ENCODE assay signal across 9 mouse cellular contexts in genomic region chr4:46374869-46375368, GRCm38 (mm10). TPM values are rescaled to one million over a fixed set of nuclear protein-coding genes. Genes with fewer than 3 reads are reported as not detected.
DNase-seq lines count a peak whose midpoint lies in the region; ATAC-seq lines count a peak whose summit lies in the region.
"Had no signal": no experiment of that assay in that cellular context is flagged by ENCODE, and none has a peak within 500 bp of the region (broad histone marks: within the 10 kb centered on the region; RNA-seq: fewer than 3 reads in every experiment).

No protein-coding gene starts in this region.

- ATAC-seq in forebrain, embryonic 11.5 days (replicated peaks; ENCODE audit: low FRiP score), result peak; percentile 51
- ATAC-seq in heart, embryonic 16.5 days (replicated peaks; ENCODE audit: extremely low read depth, insufficient read depth, low FRiP score), result peak; percentile 59; the same call in 1 of the 2 replicates
- peak; percentile 55 for ATAC-seq in liver, embryonic 13.5 days (ENCODE audit: low read depth)
- 0 out of 2 replicates have a peak, but pooled peaks have one; percentile 23 for ATAC-seq in neural tube, embryonic 11.5 days (ENCODE audit: insufficient read depth, low FRiP score, low TSS enrichment)
- ATAC-seq in stomach, embryonic 16.5 days (ENCODE audit: insufficient read depth, low FRiP score), result peak; percentile 68; the same call in 1 of the 2 replicates

- peak overlapping the region; percentile 52 for H3K4me2 ChIP-seq in forebrain, embryonic 11.5 days (ENCODE audit: low read depth, low read length, severe bottlenecking)
- peak overlapping the region; percentile 73 for H3K4me2 ChIP-seq in heart, embryonic 16.5 days (ENCODE audit: low read depth, low read length)
- peak overlapping the region; percentile 66 for H3K4me2 ChIP-seq in liver, embryonic 13.5 days
- peak overlapping the region; percentile 45 for H3K4me2 ChIP-seq in neural tube, embryonic 11.5 days (ENCODE audit: low read depth)
- H3K4me2 ChIP-seq in stomach, embryonic 16.5 days (ENCODE audit: low read depth, low read length), result peak overlapping the region; percentile 68

- no peaks in the 10 kb centered on the region; the same call in 1 of the 2 replicates for H3K36me3 ChIP-seq in forebrain, embryonic 11.5 days (ENCODE audit: control insufficient read depth, insufficient read depth, low read length)
- peaks cover 29% of the 10 kb centered on the region for H3K36me3 ChIP-seq in heart, embryonic 16.5 days (ENCODE audit: control insufficient read depth, insufficient read depth)
- peaks cover 55% of the 10 kb centered on the region for H3K36me3 ChIP-seq in liver, embryonic 13.5 days
- H3K36me3 ChIP-seq in neural tube, embryonic 11.5 days (ENCODE audit: control insufficient read depth, insufficient read depth, low read length), result peaks cover under 1% of the 10 kb centered on the region; the same call in 1 of the 2 replicates
- peaks cover 5% of the 10 kb centered on the region for H3K36me3 ChIP-seq in stomach, embryonic 16.5 days (ENCODE audit: control insufficient read depth, insufficient read depth, low read length)

- no peak overlapping the region for H3K27ac ChIP-seq in forebrain, embryonic 11.5 days (ENCODE audit: low read depth, low read length)
- H3K27ac ChIP-seq in heart, embryonic 16.5 days (ENCODE audit: low read length), result no peak overlapping the region
- H3K27ac ChIP-seq in liver, embryonic 13.5 days, result peak overlapping the region; percentile 40; the same call in 1 of the 2 replicates
- H3K27ac ChIP-seq in neural tube, embryonic 11.5 days (ENCODE audit: low read depth, low read length), result no peak overlapping the region
- no peak overlapping the region for H3K27ac ChIP-seq in stomach, embryonic 16.5 days (ENCODE audit: low read length)

- H3K9me3 ChIP-seq in forebrain, embryonic 11.5 days (ENCODE audit: control insufficient read depth, low read length), result no peaks in the 10 kb centered on the region
- no peaks in the 10 kb centered on the region for H3K9me3 ChIP-seq in heart, embryonic 16.5 days (replicated peaks; ENCODE audit: control insufficient read depth, low read length)
- H3K9me3 ChIP-seq in liver, embryonic 13.5 days (replicated peaks), result no peaks in the 10 kb centered on the region
- H3K9me3 ChIP-seq in neural tube, embryonic 11.5 days (ENCODE audit: control insufficient read depth, low read length), result no peaks in the 10 kb centered on the region
- H3K9me3 ChIP-seq in stomach, embryonic 16.5 days (replicated peaks; ENCODE audit: control insufficient read depth, low read length), result no peaks in the 10 kb centered on the region

- WGBS in forebrain, embryonic 11.5 days, result 17% methylated on average over 22 of the region's 22 CpGs
- WGBS in heart, embryonic 16.5 days, result 18% methylated on average over 22 of the region's 22 CpGs
- WGBS in liver, embryonic 13.5 days (ENCODE audit: insufficient replicate concordance), result 22% methylated on average over 22 of the region's 22 CpGs
- WGBS in neural tube, embryonic 11.5 days, result 24% methylated on average over 22 of the region's 22 CpGs
- 18% methylated on average over 22 of the region's 22 CpGs for WGBS in stomach, embryonic 16.5 days

- 0 out of 2 replicates have a peak overlapping the region, but pooled peaks have one; percentile 16 for H3K9ac ChIP-seq in forebrain, embryonic 11.5 days (ENCODE audit: low read length)
- no peak overlapping the region; the same call in 1 of the 2 replicates for H3K9ac ChIP-seq in heart, embryonic 16.5 days (ENCODE audit: low read length)
- H3K9ac ChIP-seq in liver, embryonic 13.5 days, result peak overlapping the region; percentile 56
- no peak overlapping the region for H3K9ac ChIP-seq in neural tube, embryonic 11.5 days (ENCODE audit: low read length)
- H3K9ac ChIP-seq in stomach, embryonic 16.5 days (ENCODE audit: low read length), result 0 out of 2 replicates have a peak overlapping the region, but pooled peaks have one; percentile 50

- peak; percentile 50 to 58 for DNase-seq in CD8-positive naive resting alpha-beta T cell, adult 2 months (ENCODE audit: low read depth in 2 of 2, low spot score in 2 of 2)
- peak; percentile 70 for DNase-seq in c-Kit-positive CD71-negative TER-119-negative erythroid progenitor cells, embryonic 14.5 days (ENCODE audit: low read depth)
- DNase-seq in forebrain, embryonic 11.5 days (ENCODE audit: low spot score), result peak; percentile 86
- peak; percentile 92 for DNase-seq in kidney, postnatal 25 days
- peak; percentile 71 for DNase-seq in liver, embryonic 13.5 days
- peak; percentile 77 for DNase-seq in neural tube, embryonic 11.5 days (ENCODE audit: low spot score)

- H3K27me3 ChIP-seq in forebrain, embryonic 11.5 days (ENCODE audit: control insufficient read depth, insufficient read depth, low read length), result no peaks in the 10 kb centered on the region; the same call in 1 of the 2 replicates
- 0 out of 2 replicates have a peak, but pooled peaks cover 1% of the 10 kb centered on the region for H3K27me3 ChIP-seq in heart, embryonic 16.5 days (ENCODE audit: control insufficient read depth, insufficient read depth, low read length)
- peaks cover 34% of the 10 kb centered on the region for H3K27me3 ChIP-seq in liver, embryonic 13.5 days
- H3K27me3 ChIP-seq in neural tube, embryonic 11.5 days (ENCODE audit: control insufficient read depth, insufficient read depth, low read length), result no peaks in the 10 kb centered on the region
- H3K27me3 ChIP-seq in stomach, embryonic 16.5 days (ENCODE audit: control insufficient read depth, insufficient read depth, low read length), result no peaks in the 10 kb centered on the region

- 0 out of 2 replicates have a peak, but pooled peaks cover 2% of the 10 kb centered on the region for H3K4me1 ChIP-seq in forebrain, embryonic 11.5 days (replicated peaks; ENCODE audit: control insufficient read depth, insufficient read depth, low read length)
- peaks cover 12% of the 10 kb centered on the region for H3K4me1 ChIP-seq in heart, embryonic 16.5 days (ENCODE audit: control insufficient read depth, insufficient read depth, low read length)
- H3K4me1 ChIP-seq in liver, embryonic 13.5 days (replicated peaks), result peaks cover 15% of the 10 kb centered on the region
- H3K4me1 ChIP-seq in neural tube, embryonic 11.5 days (ENCODE audit: control insufficient read depth, insufficient read depth, low read length), result no peaks in the 10 kb centered on the region
- H3K4me1 ChIP-seq in stomach, embryonic 16.5 days (ENCODE audit: control insufficient read depth, insufficient read depth, low read length), result no peaks in the 10 kb centered on the region

- peak overlapping the region; percentile 25 for H3K4me3 ChIP-seq in forebrain, embryonic 11.5 days (ENCODE audit: low read depth, low read length)
- H3K4me3 ChIP-seq in heart, embryonic 16.5 days (ENCODE audit: low read length), result peak overlapping the region; percentile 46
- peak overlapping the region; percentile 42 for H3K4me3 ChIP-seq in liver, embryonic 13.5 days (replicated peaks)
- H3K4me3 ChIP-seq in neural tube, embryonic 11.5 days (ENCODE audit: low read depth, low read length), result 0 out of 2 replicates have a peak overlapping the region, but pooled peaks have one; percentile 19
- H3K4me3 ChIP-seq in stomach, embryonic 16.5 days (replicated peaks; ENCODE audit: low read length), result peak overlapping the region; percentile 35

RNA-seq across cellular contexts. Expression of gene Trmo, which starts 14.3 kb away (rescaled TPM):
- 10.9 and 11.6 TPM in 2 replicates for polyA plus RNA-seq in forebrain, embryonic 11.5 days (2014; fragmentation: Nextera tagmentation; extraction: Ambion mirVana)
- 8.6 and 11.1 TPM in 2 replicates for polyA plus RNA-seq in heart, embryonic 16.5 days (2015; fragmentation: Nextera tagmentation; extraction: Ambion mirVana)
- 8.7 and 9.7 TPM in 2 replicates for polyA plus RNA-seq in liver, embryonic 13.5 days (2015; fragmentation: Nextera tagmentation; extraction: Ambion mirVana)
- polyA plus RNA-seq in neural tube, embryonic 11.5 days (2014; fragmentation: Nextera tagmentation; extraction: Ambion mirVana), result 10.5 TPM in 2 replicates
- 9.9 and 11.0 TPM in 2 replicates for polyA plus RNA-seq in stomach, embryonic 16.5 days (2015; fragmentation: Nextera tagmentation; extraction: Ambion mirVana)

RNA-seq across cellular contexts. Expression of gene Foxe1, which starts 31.5 kb away (rescaled TPM):
- 0.08 TPM in 1 of 2 replicates, not detected in the other for polyA plus RNA-seq in forebrain, embryonic 11.5 days (2014; fragmentation: Nextera tagmentation; extraction: Ambion mirVana)
- polyA plus RNA-seq in heart, embryonic 16.5 days (2015; fragmentation: Nextera tagmentation; extraction: Ambion mirVana), result not detected in 2 replicates
- not detected in 2 replicates for polyA plus RNA-seq in liver, embryonic 13.5 days (2015; fragmentation: Nextera tagmentation; extraction: Ambion mirVana)
- not detected in 2 replicates for polyA plus RNA-seq in neural tube, embryonic 11.5 days (2014; fragmentation: Nextera tagmentation; extraction: Ambion mirVana)
- polyA plus RNA-seq in stomach, embryonic 16.5 days (2015; fragmentation: Nextera tagmentation; extraction: Ambion mirVana), result 0.26 and 0.31 TPM in 2 replicates
- polyA plus RNA-seq: gonadal fat pad, adult 2 months had no signal

RNA-seq across cellular contexts. Expression of gene Hemgn, which starts 38.4 kb away (rescaled TPM):
- polyA plus RNA-seq in forebrain, embryonic 11.5 days (2014; fragmentation: Nextera tagmentation; extraction: Ambion mirVana), result 19.7 and 21.0 TPM in 2 replicates
- polyA plus RNA-seq in heart, embryonic 16.5 days (2015; fragmentation: Nextera tagmentation; extraction: Ambion mirVana), result 1.1 and 1.8 TPM in 2 replicates
- polyA plus RNA-seq in liver, embryonic 13.5 days (2015; fragmentation: Nextera tagmentation; extraction: Ambion mirVana), result 405 and 482 TPM in 2 replicates
- 15.8 and 15.9 TPM in 2 replicates for polyA plus RNA-seq in neural tube, embryonic 11.5 days (2014; fragmentation: Nextera tagmentation; extraction: Ambion mirVana)
- polyA plus RNA-seq in stomach, embryonic 16.5 days (2015; fragmentation: Nextera tagmentation; extraction: Ambion mirVana), result 16.6 and 17.6 TPM in 2 replicates

Comparison
In these comparisons a context has a peak if more than half of its experiments do, and no peak if none do; other contexts are left out.
1. H3K9ac ChIP-seq: peak in forebrain, embryonic 11.5 days (single experiment), liver, embryonic 13.5 days (single experiment) and stomach, embryonic 16.5 days (single experiment); none in heart, embryonic 16.5 days (single experiment) and neural tube, embryonic 11.5 days (single experiment).
2. RNA of gene Hemgn, which starts 38.4 kb away (polyA plus RNA-seq): 405 to 482 TPM in liver, embryonic 13.5 days; 19.7 to 21.0 TPM in forebrain, embryonic 11.5 days, 16.6 to 17.6 TPM in stomach, embryonic 16.5 days, 15.8 to 15.9 TPM in neural tube, embryonic 11.5 days and 1.1 to 1.8 TPM in heart, embryonic 16.5 days; every median in the first group is over 10 times any median in the second.
3. Peak in every context shown above with its lines, with median percentiles within 50 percentile points of each other: DNase-seq, ATAC-seq, H3K4me2 ChIP-seq and H3K4me3 ChIP-seq.